Mouse (Mus musculus): ENCODE data around the gene Tmc7.

DNA sequence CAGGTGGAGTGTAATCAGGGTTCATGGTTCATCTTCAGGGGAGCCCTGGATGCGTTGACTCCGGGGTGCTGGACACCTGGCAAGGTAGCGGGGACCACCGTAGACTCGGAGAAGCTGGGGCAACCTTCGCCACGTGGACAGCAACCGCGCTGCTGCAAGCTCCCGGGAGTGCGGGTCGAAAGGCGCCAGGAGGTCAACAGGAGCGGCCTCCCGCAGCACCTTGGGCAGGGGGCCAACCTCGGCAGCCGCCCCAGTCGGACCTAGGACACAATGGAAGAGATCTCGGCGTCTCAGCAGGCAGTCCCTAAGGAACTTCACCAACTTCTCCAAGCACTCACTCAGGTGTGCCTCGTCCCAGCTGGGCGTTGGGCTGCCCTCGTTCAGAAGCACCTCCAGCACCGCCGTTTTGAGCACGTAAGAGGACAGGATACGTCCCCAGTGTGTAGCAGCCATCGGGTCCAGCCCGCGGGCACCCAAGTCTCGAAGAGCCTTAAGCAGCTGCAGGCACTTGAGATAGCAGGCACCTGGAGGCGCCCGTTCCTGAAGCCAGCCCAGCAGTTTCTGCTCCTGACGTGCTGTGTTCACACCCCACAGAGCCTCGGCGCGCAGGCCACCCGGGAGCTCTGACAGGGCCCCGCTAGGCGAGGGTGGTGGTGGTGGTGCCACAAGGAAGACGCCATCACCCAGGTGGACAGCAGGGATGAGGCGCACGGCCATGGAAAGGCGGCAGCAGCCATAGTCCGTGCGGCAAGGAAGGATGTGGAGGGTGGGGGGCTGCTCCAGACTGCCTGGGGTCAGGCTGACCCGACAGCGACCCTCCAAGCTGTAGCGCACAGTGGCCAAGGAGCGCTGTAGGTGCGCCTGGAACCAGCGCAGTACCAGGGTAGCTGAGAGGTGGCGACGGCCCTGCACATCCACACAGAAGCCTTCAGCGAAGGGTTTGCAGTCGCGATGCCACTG lies 94.5 kb downstream of the Tmc7 start:
- no peak for TF ChIP-seq CTCF (IDR thresholded peaks at IDR 0.05; ENCODE audit: borderline replicate concordance, insufficient read depth, low read length)
- no peak for TF ChIP-seq POLR2A (IDR thresholded peaks at IDR 0.05; ENCODE audit: low read depth, low read length)

Measured in embryonic fibroblast, embryonic 13.5 days (primary cell).